Mouse (Mus musculus) frontal cortex, postnatal 10 days (tissue): Measurements from ENCODE around the gene Hlcs.

Experiments used
- DNase-seq, 2 experiments: peaks; one replicate each; pipeline ENCODE4 v3.0.0; 2022; ENCODE audit warnings: low spot score in 2 of 2, mixed read lengths in 1 of 2

The Hlcs gene

DNA sequence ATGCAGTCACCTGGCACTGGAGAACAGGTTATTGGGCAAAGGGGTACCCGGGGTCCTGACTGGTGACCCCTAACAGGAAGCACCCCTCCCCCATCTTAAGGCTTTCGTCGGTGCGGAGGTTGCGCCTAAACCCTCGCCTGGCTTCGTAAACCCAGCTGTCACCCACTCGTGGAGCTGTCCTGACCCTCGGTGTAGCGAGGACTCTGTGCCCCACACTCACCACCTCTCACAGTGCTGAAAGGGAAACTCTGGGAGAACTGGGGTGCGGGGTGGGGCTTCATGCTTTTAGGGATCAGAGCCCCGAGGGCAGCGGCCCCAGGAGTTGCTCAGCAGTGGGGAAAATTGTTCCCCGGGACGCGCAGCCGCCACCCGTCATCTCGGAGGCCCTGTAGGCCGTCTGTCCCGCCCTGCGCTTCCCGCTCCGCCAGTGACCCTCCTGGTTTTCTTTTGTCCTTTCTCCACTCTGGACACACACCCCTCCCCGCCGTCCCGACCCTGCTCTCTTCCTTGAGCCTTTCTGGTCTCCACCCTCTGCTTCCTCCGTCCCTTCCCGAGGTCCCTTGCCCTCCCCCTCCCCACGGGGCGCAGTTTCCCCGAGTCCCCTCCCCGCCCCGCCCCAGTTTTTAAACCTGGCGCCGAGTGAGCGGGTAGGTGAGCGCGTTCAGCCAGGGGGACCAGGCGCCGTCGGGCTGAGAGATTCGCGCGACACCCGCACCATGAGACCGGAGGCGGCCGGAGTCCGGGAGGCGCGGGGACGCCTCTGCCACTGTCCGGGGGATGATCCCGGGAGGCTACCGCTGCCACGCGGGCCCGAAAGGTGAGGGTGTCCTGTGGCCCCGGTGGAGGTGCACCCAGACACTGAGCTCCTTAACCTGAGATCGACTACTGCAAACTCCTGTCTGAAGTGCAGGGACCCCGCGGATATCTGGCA, 14.7 kb upstream of the Hlcs start, which contains the start of gene Ripply3:
Gene Ripply3 (plus strand): TSS at position 640 of the 931 bp plus-strand sequence.
- DNase-seq: no peak

DNA sequence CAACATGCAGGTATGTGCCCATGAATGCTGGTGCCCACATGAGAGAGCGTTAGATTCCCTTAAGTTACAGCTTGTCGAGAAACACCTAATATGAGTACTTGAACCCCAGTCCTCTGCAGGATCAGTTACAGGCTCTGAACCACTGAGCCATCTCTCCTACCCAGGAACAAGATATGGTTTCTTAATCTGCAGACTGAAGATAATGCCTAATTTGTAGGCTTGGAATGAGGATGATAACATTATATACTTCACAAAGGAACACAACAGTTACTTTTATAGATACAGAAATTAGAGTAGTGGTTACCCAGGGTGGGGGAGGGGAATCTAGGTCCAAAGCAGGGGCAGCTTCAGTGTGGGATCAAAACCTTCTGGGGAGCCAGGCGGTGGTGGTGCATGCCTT, 12.6 kb upstream of the Hlcs start:
- DNase-seq: no peak

DNA sequence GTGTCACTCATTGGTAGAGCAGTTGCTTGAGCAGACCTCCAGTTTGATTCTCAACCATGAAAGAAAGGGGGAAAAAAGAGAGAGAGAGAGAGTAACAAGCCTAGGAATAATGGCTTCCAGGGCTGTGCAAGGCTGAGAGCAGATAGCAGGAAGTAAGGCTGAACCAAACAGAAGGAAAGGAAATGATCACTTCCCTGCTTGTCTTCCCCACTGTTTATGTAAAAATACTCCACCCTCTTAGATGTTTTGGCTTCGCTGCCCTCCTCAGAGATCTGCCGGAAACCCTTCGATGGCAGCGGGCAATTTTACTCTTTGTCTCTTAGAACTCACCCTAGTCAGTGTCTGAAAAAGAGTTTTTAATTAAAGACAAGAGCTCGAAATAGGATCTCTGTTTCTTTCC, 10.3 kb upstream of the Hlcs start:
- DNase-seq: no peak

DNA sequence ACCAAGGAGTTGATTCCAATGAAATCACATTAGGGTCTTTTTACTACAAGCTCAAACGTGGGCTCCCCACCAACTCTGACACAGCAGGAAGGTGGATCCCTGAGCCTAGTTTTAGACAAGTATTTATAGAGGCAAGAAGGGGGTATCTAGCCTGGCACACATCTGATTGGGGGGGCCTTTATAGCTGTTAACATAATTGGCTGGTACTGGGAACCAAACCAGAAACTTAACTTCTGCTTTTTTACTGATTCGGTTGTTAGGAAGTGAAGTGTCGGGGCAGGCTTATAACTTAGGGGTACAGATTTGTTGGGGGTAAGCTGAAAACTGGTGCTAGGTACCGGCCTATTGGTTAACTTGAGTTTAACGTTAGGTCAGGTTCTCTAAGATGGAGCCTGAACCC, 6.9 kb upstream of the Hlcs start:
- DNase-seq: no peak

DNA sequence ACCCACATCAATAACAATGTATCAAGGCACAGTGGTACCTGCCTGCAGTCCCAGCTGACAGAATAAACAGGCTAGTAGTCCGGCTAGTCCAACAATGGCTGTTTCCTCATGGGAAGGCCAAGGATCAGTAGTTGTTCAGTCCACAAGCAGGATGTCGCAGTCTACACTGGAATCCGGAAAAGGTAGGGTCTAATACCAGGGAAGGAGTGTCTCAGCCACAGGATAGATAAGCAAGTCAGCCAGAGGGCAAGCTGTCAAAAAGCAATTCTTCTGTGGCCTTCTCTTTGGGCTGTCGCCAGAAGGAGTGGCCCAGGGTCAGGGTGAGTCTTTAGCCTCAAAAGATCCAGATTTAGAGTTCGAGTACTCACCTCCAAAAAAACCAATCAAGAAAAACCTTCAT, 4.4 kb upstream of the Hlcs start:
- no peak for DNase-seq

- no peak for DNase-seq
Measured at GRCm38 (mm10) chr16:94315215-94315614, 1.8 kb upstream of the Hlcs start.

GRCm38 (mm10) chr16:94314626-94315025, 1.3 kb upstream of the Hlcs start:
- DNase-seq: no peak

DNA sequence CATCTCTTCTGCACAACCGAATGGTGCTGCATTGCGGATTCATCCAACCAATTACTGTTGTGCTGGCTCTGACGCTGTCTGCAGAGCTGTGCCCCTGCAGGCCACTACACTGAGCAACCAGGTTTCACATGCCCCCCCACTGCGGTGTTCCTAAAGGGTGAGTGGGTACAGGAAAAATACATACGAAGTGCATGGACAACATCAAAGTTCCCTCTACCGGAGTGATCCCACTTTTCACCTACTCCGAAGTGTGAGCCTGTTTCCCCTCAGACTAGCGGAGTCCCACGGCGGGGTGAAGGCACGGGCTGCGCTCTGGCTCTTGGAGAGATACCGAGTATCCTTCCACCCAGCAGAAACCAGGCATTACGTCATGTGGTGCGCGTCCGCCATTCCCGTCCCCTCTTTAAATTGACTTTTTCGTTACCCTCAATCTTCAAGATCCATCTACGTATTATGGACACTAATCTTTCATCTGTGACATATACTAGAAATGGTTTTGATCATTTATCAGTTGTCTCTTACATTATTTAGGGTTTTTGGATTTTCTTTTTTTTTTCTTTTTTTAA, 625 bp downstream of the Hlcs start:
- DNase-seq: peak; percentile 81 to 82

- DNase-seq: no peak
Measured at GRCm38 (mm10) chr16:94311931-94312330, 1.4 kb downstream of the Hlcs start.

DNA sequence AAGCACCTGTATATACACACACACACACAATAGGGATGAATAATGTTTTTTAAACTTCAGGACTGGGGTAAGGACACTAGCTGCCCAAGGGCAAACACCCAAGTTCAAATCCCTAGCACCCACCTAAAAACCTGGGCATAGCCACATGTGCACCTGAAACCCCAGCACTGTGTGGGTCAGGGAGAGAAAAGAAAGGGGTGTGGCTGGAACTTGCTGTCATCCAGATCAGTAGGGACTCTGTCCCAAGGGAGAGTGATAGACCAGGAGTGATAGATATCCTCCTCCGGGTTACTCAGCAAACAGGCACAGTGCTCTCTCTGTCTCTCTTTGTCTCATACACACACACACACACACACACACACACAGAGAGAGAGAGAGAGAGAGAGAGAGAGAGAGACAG, 2.0 kb downstream of the Hlcs start:
- no peak for DNase-seq

DNA sequence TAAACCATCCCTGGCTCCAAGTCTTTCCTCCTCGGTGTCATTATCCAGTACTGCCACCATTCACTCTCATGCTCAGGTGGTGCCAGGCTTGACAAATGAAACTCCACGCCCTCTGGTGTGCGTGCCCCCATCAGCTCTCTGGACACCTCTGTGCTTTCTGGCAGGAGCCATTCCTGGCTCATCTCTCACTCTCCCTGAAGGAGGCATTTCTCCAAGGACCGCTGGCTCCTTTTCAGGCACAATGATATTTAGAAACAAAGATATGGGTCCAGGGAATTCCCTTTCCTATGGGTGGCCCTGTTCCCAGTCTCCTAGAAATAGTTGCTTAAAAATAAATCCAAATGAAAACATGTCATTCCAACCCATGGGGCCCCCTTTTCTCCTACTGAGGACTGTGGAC, 4.3 kb downstream of the Hlcs start:
- no peak for DNase-seq

DNA sequence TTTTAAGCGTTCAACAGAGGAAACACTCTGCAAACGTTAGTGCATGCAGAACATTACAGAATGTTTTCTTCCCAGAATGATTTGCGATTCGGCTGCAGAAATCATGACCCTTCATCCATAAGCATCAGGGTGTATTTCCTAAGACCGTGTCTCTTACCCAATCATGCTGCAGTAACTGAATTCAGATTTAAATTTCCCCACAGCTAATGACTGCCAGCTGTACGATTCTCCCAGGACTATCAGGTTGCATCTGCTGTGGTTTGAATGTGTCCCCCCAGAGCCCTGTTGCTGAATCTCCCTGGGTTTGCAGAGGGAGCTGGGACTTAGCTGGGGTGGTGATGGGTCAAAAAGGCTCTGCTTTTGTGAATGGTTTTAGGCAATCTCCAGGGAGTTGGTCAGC, 5.4 kb downstream of the Hlcs start:
- no peak for DNase-seq

- no peak for DNase-seq
Measured at GRCm38 (mm10) chr16:94307526-94307925, 5.8 kb downstream of the Hlcs start.

GRCm38 (mm10) chr16:94303203-94303535, 10.2 kb downstream of the Hlcs start:
- no peak for DNase-seq

GRCm38 (mm10) chr16:94302274-94303202, 10.8 kb downstream of the Hlcs start:
- peak in 1 of 2 experiments; percentile 26 for DNase-seq

DNA sequence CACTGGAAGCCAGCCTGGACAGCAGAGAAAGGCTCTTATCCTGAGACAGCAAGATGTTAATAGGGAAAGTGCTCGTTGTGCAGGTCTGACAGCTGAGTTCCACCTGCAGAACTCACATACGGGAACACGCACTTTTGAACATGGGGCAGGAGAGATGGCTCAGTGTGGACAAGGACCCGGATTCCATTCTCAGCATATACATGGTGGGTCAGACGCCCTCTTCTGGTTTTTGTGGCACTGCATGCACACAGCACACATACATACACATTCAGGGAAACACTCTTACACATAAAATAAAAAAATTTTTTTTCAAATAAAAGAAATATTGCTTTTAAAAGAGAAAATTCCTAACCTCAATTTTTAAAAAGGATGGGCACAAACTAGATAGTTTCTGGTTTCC, 11.7 kb downstream of the Hlcs start:
- no peak for DNase-seq

DNA sequence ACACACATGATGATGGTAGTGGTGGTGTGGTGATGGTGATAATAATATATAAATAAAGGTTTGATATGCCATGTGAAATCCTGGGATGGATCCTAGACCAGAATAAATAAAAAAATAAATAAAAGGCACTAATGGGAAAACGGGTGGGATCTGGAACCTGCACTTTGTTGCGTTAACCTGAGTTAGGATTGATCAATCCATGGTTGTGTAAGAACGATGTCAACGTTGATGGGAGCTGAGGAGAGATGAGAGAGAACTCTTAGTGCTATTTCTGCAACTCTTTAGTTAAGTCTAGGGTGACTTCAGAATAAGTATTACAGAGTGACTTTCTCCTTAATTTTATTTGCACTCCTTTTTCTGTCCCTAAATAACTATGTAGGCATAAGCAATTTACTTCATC, 12.2 kb downstream of the Hlcs start:
- DNase-seq: no peak

DNA sequence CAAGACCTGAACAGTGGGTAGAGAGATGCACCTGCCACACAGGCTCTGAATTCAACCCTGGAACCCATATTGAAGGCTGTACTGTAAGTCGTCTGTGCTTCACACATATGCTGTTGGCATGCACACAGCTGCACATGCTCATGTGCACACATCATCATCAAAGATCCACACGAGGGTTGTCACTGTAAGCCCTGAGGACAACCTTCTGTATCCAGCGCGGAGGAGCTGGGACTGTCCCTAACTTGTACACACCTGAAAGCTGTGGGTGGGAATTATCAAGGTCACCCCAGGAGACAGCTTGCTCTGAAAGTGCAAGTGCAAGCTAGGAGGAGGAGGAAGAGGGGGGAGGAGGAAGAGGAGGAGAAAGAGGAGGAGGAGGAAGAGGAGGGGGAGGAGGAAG, 14.2 kb downstream of the Hlcs start:
- no peak for DNase-seq

- DNase-seq: no peak
Measured at GRCm38 (mm10) chr16:94298081-94298480, 15.3 kb downstream of the Hlcs start.

- no peak for DNase-seq
Measured at GRCm38 (mm10) chr16:94291141-94291540, 22.2 kb downstream of the Hlcs start.

DNA sequence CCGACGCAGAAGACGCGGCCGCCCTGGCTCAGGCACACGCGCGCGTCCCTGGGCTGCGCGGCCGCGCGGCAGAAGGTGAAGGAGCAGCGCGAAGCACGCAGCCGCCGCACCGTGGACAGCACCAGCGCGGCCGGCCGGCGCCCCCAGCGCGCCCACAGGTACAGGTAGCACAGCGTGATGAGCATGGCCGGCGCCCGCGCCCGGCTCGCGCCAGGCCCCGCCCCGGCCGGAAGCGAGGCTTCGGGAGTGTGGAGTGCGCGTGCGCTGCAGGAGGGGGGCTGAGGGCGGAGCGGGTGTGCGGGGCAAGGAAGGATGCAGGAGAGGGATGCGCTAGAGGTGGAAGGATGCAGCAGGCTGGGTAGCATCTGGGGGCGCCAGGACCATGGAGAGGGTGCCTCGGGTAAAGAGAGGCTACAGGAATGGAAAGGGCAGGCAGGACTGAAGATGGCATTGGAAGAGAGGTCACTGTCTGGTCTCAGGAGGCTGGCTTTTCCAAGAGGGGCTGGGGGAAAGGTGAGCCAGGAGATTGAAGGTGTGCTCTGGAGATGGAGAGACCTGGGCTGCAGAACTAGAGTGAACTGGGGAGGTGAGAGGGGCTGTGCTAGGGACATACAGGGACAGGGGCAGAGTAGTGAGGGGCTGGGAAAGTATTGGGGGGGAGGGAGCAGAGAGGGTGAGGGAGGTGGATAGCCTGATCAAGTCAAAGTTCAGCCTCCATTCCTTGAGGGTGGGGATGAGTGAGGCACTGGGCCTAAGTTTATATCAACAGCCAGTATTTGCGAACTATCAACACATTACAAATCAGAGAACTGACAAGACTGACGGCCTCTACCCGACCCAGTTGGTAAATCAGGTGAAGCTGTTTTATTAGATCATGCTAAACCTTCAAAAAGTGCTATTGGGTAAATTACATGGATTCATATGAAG, 23.0 kb downstream of the Hlcs start:
- peak in 1 of 2 experiments; percentile 75 for DNase-seq
